Mouse (Mus musculus) monocyte, adult 2 months (primary cell): ENCODE results near the gene Hsd17b1.
"Not testable (repeated sequence)": the region's sequence is repeated elsewhere in the genome, so short reads cannot be mapped to it uniquely, and the experiment has no call there.

ENCODE experiments used
- DNase-seq, 2 experiments: peaks; one replicate each; pipeline ENCODE4 v3.0.0; 2022; ENCODE audit warnings: low spot score in 2 of 2, low read depth in 1 of 2

The Hsd17b1 gene

DNA sequence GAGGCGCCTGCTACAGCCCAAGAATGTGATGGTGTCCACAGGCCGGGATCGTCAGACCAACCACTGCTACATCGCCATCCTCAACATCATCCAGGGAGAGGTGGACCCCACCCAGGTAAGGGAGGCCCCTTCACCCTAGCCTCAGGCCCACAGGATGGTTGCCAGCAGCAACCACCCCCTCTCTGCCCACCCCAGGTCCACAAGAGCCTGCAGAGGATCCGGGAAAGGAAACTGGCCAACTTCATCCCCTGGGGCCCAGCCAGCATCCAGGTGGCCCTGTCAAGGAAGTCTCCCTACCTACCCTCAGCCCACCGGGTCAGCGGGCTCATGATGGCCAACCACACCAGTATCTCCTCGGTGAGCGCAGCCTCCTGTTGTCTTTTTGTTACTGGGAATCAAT is 46.8 kb downstream of the Hsd17b1 start:
- not testable (repeated sequence) for DNase-seq

DNA sequence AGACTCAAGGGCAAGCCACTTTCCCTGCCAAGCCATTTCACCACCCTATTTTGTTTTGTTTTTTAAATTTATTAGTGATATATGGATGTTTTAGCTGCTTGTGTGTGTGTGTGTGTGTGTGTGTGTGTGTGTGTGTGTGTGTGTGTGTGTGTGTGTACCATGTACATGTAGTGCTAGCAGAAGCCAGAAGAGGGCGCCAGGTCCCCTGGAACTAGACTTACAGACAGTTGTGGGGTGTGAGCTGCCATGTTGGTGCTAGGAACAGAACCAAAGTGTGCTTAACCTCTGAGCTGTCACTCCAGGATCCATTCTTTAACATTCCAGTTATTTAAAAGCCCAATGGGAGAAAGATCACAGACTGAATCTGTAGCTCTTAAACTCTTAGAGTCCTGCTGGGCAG is 48.9 kb downstream of the Hsd17b1 start:
- no peak for DNase-seq

DNA sequence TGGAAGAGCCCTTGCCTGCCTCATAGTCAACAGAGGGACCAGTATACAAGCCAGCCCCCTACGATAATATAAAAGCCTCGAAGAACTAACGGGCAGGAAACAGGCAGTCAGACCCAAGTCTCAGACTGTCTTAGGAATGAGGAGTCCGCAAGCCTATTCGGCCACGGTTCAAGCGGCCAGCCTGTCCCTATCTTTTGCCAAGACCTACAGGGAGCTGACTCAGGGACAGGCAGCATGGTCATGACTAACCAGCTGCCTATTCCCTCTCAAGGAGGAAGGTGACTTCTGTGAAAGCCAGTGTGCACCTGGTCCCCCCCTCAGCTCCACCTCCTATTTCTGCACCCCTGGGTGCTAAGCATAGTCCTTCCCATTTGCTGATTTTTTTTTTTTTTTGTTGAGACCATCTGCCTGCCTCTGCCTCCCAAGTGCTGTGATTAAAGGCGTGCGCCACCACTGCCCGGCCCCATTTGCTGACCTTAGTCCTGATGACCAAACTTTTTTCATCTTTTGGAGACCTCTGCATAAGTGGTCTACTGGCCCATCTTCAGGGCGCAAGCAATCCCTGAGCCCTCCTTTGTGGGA is 50.9 kb downstream of the Hsd17b1 start:
- DNase-seq: no peak
